Mouse (Mus musculus) spleen, postnatal 36 days (tissue): ENCODE measurements around the gene Lrch1.

Experiments
- DNase-seq, 2 experiments: peaks; one replicate each; pipeline ENCODE4 v3.0.0; 2022; ENCODE audit warnings: low spot score in 2 of 2, mixed read lengths in 1 of 2

Gene Lrch1

DNA sequence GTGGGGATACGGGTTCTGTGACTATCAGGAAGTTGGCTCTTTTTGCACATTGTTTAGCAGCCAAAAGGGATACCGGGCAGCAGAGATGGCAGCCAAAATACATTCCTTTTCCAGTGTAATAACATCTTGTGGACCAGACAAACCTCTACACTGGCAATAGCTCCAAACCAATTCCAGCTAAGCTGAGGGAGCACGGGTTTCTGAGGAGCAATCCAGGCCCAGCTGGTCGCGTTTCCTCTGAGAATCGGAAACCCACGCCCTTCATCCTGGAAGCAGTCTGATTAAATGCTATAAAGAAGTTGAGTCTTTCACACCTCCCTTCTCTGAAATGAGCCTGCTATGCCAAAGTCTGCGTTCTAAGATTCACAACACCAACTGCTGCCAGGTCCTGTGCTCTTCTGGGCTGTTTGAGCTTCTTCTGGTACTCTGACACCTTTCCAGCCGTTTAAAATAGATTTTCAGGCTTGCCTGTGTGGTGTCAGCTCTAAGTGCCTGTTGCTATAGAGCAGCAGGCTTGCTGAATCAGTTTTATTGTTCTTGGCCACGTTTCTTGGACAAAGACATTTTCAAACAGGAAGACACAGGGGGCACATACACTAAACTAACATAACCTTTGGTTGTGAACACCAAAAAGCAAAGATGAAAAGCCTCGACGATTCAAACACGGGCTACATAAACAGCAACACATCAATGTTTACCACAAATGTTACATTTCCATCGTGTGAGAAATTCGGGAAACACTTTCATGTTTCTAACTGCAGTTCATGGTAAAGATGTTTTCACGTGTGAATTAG is 94.5 kb downstream of the Lrch1 start:
- no peak for DNase-seq

DNA sequence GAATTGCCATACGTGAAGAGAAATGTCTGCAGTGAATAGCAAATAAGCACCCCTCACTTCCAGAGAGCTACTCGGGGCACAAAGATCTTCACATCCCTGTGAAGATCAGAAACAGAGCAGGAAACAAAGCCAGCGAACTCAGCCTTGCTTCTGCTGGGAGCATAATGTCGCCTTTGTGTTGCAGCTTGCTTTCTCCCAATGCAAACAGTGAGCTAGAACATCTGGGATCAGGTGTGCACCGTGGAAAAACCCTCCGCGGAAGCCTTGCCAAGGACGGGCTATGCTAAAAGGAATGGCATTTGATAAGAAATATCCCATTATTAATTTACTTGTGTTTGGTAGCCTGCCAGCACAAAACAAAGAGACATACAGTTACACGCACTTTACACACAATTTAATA is 95.8 kb downstream of the Lrch1 start:
- no peak for DNase-seq

DNA sequence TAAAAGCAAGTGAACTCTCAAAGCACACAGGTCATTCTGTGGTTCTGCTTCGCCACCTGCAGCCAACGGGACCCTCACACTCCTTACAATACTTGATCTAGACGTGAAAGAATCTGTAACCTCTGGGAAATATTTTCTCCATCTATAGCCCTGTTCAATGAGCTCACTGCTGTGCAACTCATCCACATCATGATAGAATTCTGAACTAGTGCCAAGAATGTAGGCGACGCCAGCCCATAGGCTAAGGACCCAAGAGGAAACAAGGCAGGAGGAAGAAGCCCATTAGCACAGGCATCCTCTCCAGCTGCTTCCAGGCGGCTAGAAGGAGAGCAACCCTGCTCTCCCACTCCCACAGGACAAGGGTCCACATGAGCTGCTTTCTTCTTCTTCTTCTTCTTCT is 98.7 kb downstream of the Lrch1 start:
- DNase-seq = no peak

DNA sequence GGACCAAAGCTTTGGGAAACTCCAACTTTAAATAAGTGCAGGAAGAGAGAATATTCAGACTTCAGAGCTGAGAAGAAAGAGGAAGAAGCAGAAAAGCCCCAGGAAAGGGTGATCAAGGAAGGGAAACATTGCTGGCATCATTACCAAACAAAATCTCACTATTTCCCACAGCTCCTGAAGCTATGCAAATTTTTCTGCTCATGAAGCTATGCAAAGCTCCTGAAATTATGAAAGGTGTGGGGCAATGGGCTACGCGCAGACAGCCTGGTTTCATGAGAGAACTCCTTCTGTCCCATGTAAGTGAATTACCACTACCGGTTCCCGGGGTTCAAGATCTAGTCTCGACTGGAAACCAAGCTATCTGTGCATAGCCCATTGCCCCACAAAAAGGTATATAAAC is 99.5 kb downstream of the Lrch1 start:
- DNase-seq = no peak

DNA sequence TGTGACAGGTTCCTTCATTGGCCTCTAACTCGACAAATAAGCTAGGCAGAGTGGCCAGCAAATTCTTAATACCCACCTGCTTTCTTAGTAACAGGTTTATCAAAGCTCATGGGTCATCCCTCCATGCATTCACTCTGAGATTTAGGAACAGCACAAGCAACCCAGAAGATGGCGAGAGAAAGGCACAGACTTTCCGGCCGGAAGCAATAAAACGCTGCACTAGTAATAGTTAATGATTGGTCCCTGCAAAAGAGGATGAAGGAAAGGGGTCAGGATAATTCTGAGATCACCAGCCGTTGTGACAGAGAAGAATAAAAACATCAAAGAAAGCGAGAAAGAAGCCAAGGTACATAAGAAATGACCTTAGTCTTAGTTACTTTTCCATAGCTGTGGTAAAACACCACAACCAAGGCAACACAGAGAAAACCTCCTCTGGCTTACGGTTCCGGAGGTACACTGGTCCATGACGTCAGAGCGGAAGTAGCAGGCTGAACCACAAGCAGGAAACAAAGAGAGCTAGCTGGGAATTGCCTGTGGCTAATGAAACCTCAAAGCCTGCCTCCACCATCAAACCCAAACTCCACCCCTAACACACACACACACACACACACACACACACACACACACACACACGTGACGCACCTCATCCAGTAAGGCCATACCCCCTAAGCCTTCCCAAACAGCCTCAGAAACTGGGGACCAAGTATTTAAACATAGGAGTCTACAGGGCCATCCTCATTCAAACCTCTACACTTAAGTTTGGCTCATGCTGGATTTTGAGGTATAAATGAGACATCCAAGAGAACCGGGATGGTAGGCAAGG is 100.2 kb downstream of the Lrch1 start:
- peak; percentile 77 to 78 for DNase-seq

DNA sequence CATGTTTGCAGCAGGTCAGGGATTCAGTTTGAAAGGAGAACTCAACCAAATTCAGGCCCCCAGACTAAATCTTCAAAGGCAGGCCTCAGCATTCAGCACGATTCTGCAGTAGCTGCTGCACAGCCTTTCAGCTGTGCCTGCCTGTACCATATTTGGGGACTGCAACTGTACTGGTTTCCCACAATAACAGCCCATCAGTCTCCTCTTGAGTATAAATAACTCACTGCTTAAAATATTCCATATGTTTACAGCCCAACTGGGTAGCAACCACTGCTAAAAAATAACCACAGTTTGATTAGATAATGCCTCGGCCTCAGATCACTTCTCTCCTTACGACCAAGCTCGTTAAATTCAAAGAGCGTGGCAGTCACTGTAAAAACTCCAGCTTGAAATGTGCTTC is 101.0 kb downstream of the Lrch1 start:
- DNase-seq = no peak

DNA sequence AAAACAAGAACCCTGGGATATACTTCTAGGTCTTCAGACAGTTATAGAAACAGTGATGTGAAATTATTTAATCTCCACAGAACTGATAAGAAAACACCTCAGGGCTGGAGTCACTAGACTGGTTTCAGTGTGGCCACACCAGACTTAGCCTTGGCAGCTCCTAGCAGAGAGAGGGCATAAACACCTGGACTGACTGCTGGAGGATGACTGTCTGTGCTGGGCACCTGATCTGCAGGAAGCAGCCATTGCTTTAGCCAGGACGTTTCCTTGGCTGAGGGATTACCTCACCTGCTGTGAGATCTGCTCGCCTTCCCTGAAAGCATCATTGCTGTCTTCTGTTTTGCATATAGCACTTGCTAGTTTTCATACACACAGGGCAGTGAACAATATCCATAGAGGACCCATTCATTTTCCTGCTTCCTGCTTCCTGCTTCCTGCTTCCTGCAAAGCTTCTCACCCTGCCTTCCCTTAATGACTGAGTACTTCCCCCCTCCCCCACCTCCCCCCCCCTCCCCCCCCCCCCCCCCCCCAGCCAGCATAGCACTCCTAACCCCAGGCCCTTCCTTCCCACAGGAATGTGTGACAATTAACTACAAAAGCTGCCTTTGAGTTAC is 101.9 kb downstream of the Lrch1 start:
- no peak for DNase-seq

DNA sequence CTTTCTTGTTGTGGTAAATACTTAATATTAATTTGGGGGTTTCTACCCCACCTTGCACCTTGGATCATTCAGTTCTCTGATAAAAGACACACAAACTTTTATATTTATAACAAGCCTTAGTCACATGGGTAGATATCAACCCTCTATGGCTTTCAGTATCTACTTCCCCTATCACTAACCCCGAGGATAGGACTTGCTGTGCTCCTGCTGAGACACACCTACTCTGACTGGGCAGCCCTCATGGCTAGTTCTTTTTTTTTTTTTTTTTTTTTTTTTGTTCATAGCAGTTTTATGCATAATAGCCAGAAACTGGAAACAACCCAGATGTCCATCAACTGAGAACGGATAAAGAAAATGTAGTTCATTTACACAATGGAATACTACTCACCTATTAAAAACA is 106.0 kb downstream of the Lrch1 start:
- DNase-seq = peak; percentile 37 to 39

DNA sequence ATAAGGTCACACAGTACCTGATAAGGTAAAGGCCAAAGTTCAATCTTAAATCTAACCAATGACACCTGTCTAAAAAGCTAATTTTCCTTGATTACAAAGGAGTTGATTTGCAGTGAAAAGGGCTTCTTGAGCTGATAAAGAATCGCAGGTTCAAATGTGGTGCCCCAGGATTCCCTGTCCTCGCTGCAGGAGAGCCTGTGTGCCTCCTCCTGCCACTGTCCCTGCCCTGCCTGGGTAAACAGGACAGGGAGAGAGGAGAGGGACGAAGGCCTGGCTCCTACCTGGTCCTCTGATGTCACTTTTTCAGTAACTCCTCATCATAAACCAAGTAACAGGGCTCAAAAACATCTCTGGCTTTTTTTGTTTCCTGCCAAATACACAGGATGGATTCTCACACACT is 106.4 kb downstream of the Lrch1 start:
- no peak for DNase-seq

DNA sequence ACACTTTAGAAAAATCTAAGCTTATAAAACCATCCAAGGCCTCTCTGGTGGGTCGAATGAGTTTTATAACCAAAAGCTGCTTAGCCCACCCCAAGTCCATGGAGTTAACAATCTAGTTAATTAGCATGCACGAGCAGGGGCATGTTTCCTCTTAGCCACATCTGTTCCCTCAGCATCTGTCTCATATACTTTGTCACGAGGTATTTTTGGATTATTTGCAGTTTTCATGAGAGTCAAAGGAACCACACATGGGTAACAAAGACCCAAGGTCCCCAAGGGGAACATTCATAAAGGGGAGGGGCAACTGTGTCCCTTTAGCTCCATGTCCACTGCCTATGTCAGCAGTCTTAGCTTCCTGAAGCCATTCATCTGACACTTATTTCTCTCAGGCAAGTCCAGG is 106.9 kb downstream of the Lrch1 start:
- peak; percentile 39 to 45 for DNase-seq

DNA sequence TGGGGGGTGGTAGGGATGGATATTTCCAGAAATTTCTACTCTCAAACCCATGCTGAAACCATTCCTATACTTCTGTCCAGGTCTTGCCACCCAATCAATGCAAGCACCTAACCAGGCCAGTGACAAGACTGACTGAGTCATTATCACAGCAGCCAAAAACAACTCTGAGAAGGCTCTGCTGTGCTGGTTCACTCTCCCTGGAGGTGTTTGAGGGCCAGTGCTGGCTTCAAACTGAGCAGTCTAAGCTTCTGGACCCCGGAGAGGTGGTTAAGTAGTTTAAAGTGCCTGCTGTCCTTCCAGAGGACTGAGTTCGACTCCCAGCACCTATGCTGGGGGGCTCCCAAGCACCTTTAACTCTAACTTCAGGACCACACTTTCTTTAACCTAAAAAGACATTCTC is 107.3 kb downstream of the Lrch1 start:
- DNase-seq = no peak

DNA sequence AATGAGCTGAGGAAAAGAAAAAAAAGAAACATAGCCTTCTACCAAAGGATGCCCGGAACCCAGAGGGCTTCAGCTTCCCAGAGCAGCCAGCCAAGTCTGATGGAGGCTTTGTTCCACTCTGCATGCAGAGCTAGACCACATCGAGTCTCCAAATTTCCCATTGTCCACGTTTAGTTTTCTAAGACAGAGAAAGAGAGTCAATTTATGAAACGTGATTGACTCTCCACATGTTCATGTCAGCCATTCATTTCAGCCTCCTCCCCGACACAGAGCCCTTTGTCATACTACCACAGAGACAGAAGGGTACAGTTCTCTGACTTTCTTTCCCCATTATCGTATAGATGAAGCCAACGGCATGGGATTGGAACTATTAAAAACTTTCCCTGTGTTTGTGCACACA is 108.9 kb downstream of the Lrch1 start:
- DNase-seq = no peak

DNA sequence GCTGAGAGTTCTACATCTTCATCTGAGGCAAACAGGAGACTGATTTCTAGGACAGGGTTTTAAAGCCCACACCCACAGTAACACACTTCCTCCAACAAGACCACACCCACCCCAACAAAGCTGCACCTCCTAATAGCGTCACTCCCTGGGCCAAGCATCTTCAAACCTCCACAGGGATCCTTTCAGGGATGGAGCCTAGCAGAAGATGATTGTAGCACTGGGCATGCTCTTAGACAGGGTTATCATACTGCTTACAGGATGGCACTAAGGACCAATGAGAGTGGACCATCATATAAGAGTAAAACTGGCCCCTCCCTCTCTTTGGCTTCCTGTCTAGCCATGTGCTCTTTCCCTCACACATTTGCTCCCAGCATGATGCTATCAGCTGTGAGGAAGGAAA is 112.7 kb downstream of the Lrch1 start:
- peak in 1 of 2 experiments; percentile 29 for DNase-seq

DNA sequence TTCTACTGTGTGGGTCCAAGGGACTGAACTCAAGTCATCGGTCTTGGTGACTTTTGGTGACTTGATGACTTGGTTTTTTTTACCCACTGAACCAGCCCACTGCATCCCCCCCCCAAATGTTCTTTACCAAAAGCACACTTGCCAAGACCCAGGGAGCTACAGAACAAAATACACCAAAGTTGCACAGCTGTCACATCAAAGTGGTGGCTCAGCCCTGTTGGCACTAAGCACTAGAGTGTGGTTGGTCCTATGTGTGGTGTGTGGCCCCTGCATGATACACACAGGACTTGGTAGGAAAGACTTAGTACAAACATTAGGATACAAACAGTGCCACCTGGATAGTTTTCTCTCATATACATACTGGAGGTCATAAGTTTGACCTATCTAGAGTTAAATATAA is 113.5 kb downstream of the Lrch1 start:
- no peak for DNase-seq

DNA sequence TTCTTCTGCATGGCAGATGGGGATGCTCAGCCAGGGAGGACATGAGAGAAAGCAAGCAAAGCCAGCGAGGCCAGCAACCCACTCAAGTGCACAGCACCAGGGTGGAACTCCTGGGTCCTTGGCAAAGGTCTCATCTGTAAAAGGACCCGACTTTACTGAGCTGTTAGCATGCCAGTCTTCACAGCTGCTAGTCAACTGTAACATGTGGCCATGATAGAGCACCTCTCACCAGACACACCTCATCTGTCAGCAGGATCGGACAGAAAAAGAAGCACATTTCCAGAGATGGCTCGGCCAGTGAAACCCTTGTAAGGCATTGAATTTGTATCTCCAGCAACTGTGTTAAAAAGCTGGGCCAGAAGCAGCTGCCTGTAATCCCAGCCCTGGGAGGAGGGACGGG is 116.0 kb downstream of the Lrch1 start:
- DNase-seq = no peak

DNA sequence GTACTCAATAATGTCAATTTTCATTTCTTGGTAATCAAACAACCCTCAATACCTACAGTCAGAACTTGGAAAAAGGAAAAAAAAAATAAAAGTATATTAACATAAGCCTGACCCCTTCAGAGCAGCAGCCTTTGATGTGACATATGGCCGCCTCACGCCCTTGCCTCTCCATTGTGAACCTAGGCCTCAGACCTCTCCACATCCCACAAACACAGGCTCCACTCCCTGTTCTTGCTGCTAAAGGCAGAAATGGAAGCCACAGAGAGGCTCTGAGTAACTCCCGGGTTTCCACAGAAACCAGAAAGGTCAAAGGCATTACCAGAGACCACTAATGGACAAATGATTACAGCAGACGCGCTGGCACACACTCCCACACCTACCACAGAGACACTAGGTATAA is 116.6 kb downstream of the Lrch1 start:
- no peak for DNase-seq

DNA sequence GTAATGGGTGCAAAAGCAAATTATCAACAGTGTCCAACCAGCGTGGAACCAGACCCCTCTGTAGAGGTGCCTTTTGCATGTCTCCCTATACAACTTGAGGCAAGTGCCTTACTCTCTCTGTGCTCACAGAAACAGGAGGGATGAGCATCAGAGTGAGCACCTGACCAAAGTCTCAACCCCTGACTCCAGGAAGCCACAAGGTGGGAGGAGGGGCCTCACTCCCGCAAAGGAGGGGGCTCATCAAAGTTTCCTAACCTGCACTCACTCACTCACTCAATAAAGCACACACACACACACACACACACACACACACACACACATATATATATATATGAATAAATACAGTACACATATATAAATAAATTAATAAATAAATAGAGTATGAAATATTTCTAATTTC is 117.1 kb downstream of the Lrch1 start:
- no peak for DNase-seq

DNA sequence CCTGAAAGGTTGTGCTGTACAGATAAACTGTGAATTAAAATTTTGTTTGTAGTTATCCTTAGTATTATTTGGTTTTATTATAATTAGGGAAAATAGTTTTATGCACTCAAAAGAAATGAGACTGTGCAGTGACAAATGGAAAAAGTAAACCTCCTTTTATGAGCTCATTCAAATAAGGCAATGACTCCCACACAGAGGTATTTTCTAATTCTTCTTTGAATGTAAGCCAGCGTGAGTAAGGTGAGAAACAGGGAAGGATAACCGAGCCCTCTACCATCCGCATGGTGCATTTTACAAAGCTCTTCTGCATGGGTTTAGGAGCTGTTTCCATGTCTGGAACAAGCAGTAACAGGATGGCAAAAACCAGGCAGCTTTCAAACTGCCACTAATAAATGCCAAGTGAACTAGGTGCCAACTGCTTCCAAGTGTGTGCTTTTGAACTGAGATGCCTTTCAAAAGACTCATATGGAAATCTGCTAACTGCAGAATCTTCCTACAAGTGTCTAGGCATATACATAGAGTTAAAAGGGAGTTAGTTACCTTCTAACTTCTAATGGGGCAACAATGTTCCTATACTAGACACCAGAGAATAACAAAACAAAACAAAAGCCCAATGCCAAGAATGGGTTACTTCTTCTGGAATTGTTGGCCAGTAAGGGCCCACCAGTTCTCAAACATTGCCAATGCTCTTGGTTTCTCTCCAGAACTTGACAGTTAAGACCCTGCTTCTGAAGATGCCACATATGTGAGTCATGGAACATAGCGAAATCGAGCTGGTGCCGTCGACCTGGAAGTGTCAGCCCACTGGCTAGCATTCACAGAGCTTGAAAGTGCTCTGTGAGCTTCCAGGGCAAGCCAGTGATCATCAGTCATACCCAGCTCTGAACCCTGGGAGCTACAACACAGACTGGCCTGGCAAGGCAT is 124.7 kb downstream of the Lrch1 start:
- DNase-seq = no peak

DNA sequence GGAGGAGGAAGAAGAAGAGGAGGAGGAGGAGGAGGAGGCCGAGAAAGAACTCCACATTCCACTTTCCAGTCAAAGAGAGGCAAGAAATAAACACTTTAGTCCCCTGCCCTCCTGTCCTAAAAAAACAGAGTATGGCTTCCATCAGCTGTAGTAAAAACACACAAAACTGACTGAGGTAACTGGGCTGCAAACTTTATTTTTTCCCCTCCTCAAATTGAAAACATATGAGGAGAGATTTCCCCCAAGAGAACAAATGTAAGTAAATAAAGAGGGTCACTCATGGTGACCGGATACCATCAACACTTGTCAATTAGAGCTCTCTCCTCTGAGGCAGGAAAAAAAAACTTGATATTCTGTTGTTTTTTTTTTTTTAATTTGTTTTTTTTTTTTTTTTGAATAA is 125.6 kb downstream of the Lrch1 start:
- DNase-seq = no peak

DNA sequence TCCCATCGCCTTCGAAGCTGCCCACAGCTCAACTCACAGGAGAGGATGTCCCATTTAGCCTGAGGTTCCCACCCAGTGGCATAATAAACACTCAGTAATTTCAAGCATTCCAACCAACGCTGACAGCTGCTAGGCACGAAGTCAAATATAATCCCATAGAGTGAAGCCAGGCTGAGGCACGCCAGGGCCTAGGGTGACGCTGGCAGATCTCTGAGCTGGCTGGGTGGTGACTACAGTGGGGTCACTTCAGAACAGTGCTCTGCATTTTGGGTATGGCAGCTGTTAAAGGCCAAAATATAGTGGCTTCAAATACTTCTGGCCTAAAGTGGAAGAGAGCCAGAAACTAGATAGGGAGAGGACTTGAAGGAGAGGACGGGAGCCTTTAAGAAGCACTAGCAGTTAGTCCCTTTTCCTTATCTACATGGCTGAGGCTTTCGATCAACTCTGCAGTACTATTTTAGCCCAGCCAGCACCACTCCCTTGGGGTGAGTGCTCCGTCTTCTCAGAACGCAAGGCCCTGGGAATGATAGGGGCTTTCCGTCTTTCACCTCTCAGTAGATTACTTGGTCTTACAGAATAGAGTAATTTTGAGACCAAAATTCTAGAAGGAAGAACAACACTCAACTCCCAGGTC is 127.4 kb downstream of the Lrch1 start:
- peak in 1 of 2 experiments; percentile 16 for DNase-seq

DNA sequence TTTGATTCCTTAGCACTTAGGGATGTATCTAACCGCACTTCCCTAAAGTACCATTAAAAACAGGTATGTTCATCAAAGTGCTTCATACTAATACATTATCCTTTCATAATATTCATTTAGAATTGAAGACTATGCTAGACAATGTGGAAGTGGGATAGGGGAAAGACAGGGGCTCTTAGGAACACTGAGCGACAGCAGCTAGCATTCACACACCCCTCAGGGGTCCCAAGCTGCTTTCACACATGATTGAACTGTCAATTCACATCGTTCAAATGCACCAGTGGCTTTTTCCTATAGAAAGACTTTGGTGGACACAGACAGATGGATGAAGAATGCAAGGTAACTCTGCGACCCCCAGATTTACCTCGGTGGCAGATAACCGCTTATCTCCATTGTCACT is 131.0 kb downstream of the Lrch1 start:
- DNase-seq = no peak
